Mouse (Mus musculus) R1 (cell line): ENCODE measurements around the gene Camk1d.

Source experiments
- DNase-seq: peaks from one replicate; pipeline ENCODE4 v3.0.0-alpha.2; 2018; ENCODE audit warnings: low read depth, low spot score

Camk1d gene

DNA sequence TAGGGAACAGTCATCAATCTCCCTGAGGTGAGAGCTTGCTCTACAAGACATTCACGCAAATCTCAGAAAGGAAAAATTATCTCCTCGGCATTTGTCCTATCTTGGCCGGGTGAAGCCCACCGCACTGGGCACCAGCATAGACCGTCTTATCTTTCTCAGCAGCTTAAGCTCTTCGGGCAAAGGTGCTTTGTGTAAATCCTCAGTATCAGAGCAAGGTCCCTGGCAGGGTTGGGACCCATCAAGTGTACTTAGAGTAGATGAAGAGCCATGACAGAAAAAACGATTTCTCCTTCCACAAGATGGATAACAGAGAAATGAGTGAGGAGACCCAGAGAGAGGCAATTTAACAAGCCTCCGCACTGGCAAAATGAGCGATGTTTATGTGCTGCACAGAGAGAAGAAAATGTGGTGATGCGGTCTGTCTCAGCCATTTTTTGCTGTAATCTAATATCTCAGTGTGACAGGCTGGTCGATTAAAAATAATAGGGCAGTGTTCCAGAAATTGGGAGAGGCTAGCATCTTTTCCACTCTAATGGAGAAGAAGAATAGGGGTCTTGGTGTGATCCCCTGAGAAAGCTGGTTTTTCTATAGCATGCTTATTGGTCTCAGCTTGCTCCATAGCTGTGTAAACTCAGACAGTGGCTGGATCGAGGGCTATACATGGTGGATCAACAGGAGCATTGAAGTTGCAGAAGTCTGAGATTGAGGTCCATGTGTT, 386.6 kb downstream of the Camk1d start:
- DNase-seq: no peak

DNA sequence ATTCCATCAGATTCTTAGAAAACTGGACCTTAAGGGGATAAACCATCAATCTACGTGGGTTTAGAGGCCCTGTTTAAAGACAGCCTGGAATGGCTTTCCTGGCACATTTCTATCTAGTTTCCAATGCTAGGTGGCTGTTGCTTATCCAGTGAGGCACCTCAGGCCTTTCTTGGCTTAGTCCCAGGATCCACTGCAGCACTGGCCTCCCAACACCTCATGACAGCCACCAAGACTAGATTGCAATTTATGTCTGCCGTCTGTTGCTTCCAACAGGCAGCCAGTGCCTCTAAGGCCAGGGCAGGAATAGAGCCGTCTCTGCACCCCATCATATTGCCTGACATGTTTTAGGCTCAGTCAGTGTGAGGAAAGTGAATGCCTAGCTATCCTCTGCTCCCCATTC, 389.5 kb downstream of the Camk1d start:
- DNase-seq: no peak

DNA sequence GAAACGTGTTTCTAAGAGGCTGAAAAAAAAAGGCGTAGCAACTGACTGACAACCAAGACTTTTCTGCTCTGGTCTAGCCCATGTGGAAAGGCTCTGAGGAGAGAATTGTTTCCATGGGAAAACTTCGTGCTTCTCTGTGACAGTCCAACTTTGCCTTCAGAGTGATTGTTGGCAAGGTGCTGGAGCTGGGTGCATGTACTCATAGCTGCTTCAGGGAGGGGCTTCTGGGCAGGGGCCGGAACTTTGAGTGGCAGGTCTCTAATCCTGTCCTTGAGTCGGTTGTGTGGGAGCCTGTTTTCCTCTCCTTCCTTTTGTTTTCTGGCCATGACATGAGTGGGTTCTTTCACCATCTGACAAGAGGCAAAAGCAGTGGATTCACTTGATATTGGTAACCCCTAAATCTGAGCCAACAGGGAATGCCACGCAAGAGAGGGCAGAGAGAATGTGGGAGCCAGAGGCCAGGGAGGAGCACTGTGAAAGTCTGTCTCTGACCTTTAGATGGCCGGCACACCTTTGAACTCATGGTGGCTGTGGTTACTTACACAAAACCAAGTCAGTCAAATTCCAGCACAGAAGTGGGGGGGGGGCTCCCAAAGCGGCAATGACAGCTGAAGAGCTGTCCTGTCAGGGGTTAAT, 392.5 kb downstream of the Camk1d start:
- no peak for DNase-seq

DNA sequence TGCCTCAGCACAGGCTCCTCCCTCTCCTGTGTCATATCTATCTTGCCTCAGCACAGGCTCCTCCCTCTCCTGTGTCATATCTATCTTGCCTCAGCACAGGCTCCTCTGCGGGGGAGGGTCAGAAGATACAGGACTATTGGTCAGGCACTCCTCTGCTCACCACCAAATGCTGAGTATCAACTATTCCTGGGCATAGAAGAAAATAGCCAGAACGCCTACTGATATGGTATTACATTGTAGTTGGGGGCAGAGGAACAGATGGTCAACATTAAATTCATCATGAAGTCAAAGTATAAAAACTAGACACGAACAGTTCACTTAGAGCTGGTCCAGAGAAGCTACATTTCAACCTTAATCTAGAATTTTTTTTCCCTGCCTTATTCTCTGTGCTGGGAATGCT, 395.2 kb downstream of the Camk1d start:
- DNase-seq: no peak

DNA sequence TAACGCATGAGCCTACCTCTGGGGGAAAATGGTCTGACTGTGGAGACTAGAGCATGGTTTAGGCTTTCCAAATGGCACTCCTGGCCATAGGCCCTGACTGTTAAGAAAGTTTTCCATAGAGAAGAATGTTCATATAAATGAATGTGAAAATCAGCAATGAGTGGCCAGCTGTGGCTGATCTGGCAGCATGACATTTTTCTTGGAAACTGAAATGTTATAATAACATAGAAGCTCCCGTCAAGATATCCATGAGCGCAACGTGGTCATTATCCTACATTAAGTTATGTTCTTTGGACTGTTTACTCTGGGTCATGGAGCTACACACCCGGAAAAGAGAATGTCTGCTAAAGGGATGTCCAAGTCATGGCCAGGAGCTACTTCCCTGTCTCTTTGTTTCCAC, 397.6 kb downstream of the Camk1d start:
- no peak for DNase-seq

DNA sequence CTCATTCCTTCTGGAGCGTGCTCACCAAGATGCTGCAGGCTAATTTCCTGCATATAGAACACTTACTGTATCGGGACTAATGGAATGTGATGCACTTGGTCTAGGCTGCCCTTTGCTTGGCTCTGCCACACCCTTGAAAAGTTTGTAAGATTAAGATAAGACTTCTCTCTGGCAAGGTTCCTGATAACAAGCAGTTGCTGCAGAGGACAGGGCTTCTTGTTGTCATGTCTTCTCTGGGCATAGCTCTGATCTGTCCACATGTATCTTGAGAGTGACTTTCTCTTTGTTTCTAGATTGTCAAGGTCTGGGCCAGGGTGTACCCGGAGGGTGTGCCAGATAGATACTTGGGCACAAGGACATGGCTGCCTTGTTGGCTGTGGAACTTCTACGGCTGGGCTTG, 398.1 kb downstream of the Camk1d start:
- no peak for DNase-seq

DNA sequence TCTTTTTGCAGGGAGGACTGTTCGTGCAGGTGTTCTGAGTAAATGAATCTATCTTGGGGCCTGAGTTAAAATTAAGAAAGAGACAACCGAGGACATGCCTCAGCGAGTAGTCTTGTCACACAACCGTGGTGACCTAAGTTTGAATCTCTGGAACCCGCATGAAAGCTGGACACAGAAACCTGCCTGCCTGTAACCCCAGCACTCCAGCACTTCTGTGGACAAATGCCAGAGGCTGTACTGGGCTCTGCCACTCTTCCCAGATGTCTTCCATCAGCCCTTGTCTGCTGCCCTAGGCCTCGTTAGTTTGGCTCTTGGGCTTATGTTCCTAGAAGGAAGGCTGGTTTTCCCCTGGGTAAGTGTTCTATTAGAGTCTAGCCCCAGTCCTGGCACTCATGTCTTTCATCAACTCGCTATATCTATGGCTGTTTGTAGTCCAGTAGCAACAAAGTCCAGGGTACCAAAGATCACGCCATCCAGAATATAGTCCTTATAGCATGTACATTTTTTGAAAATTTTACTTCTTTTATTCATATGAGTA, 399.0 kb downstream of the Camk1d start:
- DNase-seq: no peak

DNA sequence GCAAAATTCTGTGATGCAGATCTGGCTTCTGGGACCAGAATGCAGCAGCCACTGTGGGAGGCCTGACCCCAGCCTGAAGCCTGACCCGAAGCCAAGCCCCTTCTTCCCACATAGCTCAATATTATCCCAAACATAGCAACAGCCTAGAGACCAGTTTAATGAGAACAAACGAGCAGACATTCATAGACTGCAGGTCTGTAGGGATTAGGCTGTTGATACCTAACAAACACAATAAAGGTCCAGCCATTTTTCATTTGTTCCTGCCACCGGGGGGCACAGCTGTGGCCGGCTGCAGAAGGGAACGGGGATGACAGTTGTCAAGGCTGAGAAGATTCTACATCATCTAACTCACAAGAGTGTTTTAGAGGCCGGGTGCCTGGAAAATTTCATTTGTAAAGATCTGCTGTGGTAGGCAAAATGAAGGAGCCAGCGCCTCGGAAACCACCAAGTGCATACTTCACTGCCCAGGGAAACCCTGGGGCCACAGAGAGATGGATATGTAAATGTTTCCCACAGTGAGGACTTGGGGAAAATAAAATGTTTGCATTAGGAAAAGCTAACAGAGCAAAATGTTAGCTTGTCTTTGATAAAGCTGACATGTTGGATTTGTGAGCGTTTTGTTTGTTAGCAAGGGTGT, 399.7 kb downstream of the Camk1d start:
- DNase-seq: peak; percentile 30

DNA sequence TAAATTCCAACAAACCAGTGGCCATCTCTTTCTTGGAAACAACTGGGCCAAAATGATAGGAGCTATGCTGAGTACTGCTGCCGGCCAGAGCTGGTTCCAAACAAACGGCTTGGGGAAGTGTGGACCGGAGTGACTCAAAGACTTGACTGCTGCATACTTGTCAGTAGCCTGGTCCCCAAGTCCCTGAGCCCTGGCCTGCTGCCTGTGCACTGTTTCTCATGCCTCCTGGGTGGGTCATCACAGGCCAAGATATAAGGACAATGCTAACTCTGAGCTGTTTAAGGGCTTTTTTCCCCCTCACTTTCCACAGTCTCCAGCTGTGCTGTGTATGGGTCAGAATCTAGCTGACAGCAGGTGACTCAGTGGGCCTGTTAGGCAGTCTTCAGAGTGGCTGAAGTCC, 409.2 kb downstream of the Camk1d start:
- no peak for DNase-seq

DNA sequence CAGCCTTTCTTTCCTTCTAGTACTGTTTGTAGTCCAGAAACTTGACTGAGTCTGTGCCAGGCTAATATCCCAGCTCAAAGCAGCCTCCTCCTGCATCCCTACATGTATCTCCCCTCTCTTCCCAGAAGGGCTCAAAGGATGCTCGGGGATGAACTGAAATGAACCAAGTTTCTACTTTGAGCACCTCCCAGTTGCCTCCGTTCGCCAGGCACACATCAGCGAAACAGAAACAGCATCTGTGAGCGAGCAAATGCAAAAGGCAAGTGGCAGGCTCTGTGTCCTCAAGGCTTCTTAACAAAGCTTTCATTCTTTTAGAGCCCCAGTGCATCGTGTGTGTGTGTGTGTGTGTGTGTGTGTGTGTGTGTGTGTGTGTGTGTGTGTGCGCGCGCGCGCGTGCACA, 409.9 kb downstream of the Camk1d start:
- DNase-seq: no peak

DNA sequence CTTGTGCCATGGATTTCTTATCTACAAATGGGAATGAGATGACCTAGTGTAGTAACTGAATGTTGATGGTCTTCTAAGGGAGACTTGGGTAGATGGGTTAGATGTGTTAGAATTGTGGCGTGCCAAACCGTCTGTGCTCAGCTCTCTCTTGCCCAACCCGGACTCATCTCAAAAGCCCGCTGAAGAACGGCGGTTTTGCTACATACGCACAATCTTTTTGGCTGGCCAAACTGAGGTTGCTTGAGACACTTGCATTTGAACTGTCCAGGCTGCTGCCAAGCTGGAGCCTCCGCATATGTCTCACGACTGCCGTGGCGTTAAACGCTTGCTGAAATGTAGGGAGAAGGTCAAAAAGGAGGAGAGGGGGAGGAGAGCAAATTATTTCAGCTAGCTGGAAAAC, 413.0 kb downstream of the Camk1d start:
- DNase-seq: no peak

DNA sequence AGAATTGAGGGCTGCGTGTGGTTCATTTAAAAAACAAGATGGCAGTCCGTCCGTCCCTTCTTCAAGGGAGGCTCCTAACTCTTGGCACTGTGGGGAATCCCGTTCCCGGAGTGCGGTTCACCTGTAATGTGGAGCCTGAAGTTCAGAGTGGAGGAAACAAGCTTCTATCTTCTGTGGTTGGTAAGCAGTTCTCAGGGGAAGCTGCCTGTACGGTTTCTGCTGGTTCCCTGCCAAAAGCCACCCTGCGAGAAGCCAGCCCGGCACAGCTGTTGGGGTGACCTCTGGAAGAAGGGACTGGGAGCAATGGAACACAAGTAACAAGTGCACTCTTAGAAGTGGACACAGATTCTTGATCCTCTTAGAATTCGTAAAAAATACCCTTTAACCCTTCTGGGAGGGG, 416.2 kb downstream of the Camk1d start:
- DNase-seq: no peak

DNA sequence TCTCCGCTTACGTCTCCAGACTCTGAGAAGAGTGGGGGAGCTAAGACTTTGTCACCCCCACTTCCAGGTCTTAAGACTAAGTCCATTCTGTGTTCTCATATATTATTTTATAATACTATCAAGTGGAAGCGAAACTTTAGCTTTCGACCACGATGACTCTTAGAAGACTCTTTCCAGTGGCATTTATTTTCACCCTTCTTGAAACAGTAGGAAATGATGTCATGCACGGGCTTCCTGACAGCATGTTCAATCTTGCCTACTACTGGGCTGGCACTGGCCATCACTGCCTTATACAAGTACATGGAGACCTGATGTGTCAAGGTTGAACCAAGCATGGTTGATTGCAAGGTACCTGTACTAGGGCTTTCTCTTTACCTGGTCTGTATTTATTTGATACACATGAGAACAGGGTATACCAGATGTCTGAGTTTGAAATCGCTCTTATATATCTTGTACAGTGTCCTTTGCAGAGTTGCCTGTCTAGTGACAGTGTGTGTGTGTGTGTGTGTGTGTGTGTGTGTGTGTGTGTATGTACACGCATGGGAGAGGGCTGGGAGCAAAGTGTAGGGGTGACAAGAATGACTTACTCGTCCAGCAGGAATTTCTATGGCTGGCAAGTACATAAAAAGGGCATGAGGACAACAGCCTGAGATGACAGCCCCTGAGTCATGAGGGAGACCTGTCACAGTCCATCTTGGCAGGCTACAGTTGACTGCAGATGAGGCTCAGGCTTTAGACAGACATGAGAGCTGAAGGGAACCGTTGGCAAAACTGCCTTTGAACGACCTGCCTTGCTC, 417.4 kb downstream of the Camk1d start:
- no peak for DNase-seq

DNA sequence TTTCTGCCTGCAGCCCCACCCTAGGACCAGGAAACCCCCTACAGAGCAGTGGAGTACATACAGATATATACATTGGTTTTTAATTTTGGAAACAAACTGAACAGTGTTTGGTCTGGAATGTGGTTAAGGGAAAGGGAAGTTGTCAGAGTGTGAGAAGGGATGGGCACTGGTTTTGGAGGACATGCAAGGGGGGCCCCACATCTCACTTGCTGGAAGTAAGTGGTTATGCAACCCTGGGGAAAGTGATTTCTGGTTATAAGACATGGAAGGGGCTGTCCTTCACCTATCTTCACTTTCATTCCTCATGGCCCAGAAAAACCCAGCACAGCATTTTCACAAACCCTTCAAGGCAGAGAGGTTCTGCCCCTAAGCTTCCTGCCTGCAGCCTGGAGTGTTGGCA, 419.2 kb downstream of the Camk1d start:
- DNase-seq: no peak

DNA sequence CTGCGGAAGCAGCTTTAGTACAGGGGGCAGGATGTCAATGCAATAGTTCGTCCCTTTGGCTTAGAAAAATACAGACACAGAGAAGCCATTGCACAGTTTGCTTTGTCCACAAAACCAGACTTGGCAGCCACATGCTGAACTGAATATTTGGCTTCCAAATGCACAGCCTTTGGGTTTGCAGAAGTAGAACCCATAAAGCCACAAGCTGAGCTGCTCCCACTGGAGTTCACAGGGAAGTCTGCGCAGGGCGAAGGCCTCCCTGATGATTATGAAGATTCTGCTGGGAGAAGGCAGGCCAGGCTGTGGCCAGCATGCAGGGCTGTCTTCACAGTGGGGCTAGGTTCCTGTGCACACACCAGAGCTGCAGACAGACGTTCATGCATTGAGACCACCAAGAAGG, 419.9 kb downstream of the Camk1d start:
- DNase-seq: no peak

DNA sequence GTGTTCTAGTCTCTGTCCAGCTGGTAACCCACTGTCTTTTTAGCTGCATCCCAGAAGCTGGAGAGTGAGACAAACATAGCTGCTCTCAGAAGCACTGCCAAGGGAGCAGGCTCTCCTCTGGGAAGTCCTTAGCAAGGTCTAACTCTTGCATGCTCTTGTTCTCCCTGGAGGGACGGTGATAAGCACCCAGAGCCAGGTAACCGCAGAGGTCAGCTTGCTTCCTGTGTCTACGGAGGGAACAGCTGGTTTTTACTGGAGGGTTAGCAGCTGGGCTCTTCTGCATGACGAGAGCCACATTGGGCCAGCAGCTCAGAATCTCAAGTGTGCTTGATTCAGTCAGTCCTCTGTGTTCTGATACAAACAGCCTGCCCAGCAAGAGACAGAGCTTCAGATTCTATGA, 425.7 kb downstream of the Camk1d start:
- DNase-seq: no peak

DNA sequence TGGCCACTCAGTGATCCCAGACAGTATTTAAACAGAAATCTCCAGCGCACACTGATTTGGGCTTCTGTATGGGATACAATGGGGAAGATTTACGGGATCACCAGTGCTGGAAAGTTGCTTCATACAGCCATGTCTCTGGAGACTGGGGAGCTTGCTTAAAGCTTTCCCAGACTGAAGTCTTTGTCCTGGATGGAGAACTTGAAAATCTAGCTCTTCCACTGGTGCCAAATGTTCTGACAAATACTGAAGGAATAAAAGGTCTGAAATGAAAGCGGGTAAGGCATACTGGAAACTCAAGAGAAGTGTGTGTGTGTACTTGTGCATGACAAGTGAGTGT, 427.3 kb downstream of the Camk1d start:
- DNase-seq: no peak

DNA sequence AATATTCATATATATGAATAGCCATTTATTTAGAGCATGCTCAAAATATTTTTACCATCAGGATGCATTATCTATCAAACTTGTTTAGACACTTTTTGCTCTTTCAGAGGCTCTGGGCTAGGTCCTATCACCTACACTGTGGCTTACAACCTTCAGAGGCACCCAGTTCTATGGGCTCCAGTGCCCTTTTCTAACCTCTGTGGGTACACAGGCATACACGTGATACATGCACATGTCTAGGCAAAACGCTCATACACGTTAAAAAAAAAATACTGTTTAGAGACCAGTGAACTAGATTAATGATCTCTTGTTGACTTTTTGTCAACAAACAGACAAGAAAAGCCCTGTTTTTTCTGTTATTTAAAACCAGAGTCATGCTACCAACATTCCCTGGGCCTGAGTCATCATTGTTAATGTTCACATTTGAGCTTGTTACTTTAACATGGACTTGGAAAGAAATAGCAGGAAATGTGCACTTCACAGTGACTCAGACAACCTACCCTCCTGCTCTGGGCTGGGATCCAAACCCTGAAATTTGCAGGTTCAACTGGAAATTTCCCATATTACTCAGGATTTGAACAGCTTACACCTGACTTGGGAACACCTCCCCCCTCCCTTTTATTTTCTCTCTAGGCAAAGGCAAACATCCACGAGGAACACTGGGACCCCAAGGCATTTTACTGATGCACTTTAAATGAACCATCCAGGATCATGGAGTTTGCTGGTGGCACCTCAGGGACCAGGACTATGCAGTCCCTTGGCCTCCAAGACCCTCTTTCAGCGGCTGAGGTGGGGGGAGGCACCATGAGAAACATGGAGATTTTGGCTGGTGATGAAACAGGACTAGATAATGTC, 427.9 kb downstream of the Camk1d start:
- DNase-seq: no peak

DNA sequence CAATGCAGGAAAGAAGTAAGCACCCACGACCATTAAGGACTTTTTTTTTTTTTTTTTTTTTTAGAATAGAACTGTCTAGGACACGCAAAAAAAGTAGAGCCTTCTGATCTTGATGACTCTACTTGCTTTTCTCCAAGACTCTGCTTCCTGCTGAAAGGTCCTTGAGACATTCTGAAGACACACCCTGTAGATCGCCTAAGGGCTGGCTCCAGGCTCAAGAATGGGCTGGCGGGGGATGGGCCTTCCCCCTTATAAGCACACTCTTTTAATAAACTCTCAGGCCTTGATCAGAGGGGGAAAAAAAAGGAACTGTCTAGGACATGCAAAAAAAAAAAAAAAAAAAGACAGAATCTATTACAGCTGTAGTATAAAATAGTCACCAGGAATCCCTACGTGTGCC, 430.0 kb downstream of the Camk1d start:
- DNase-seq: peak; percentile 50

DNA sequence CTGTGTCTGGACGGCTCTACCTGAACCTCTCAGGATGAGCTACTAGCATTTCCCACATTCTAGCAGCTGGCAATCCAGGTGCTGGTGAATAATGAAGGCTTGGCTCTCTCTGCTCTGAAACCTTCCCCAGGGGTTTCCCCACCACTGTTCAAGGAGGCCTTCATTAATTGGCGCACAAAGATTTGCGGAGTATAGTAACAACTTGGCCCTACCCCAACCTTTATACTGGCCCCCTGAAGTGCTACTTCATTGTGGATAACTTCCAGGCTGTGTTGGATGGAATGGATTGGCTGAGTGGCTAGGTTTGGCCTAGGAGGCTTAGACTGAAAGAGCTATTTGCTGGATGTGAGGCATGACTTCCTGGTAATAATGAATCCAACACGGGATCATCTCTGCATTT, 431.7 kb downstream of the Camk1d start:
- no peak for DNase-seq

DNA sequence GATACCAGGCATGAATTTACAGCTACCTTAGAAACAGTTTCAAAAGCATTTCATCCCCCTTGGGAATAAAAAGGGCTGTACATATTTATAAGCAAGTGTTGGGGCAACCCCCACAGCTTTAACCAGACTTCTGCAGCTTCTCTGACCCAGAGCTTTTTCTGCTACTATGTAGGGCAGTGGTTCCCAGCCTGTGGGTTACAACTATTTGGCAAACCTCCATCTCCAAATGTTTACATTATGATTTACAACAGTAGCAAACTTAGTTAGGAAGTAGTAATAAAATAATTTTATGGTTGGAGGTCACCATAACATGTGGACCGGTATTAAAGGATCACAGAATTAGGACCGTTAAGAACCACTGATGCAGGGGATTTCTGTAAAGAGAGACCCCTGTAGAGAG, 446.3 kb downstream of the Camk1d start:
- DNase-seq: no peak
